Mouse (Mus musculus): ENCODE results near the gene Gabpa. TPM values are rescaled to one million over a fixed set of nuclear protein-coding genes. Genes with fewer than 3 reads are reported as not detected.

The Gabpa gene
- 10 to 100 TPM; 47.1 to 47.7 TPM for total RNA-seq (2023)

DNA sequence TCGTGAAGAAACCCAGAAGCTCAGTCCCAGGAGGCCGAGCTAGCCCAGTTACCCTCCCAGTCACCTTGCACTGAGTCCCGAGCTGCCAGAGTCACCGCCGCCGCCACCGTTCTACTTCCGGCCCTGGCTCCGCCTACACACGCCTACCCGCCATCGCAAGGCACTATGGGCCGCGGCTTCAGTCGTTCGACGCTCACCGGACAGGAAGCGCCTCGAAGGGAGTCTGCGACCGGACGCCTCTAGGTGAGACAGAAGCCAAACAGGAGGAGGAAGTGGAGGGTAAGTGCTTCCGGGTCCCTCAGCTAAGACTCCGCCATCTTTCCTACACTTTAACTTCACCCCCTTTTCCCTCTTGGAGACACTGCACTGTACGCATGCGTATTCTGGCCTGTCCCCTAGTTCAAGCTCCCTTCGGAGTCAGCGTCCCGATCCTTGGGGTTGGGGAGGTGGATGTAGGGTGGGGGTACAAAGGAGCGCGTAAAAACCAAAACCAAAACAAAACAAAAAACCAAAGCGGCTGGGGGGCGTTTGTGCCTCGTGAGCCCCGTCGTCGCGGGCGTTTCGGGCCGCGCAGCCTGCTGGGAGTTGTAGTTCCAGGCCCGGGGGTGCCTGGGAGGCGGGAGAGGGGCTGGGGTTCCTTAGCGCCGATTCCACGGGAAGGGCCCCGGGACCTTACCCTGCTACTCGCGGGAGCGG lies at the start of gene Gabpa:
Gene Gabpa, plus strand, starts transcription at position 181 of the 696 bp plus-strand sequence.

GRCm38 (mm10) chr16:84835441-84835822 lies 707 bp downstream of the Gabpa start, which contains the start of gene Atp5j:
TSS of gene Atp5j (minus strand) at chr16:84835625.

Other genes starting within 250 kb of the Gabpa start
- gene Mrpl39, start 99.2 kb upstream of the Gabpa start, total RNA-seq (2023) = 10 to 100 TPM; 20.1 to 25.1 TPM
- not detected for gene Jam2, start 60.8 kb upstream of the Gabpa start, total RNA-seq (2023)
- gene Atp5j, start 700 bp downstream of the Gabpa start, total RNA-seq (2023) = 100 to 1,000 TPM; 127 to 134 TPM

All from B cell, adult 67 days (primary cell).